Mouse (Mus musculus) testis, adult 2 months (tissue): ENCODE measurements around the gene Sgpp2.

Experiments used
- CTCF ChIP-seq: fragments of 200-500 bp; IDR thresholded peaks from 2 replicates; pipeline ENCODE4 v1.5.1; 2012; ENCODE audit warnings: low read depth, mild to moderate bottlenecking, inconsistent platforms, low read length, moderate library complexity; ENCODE audit not compliant: control insufficient read depth, insufficient read depth, insufficient replicate concordance
- POLR2A ChIP-seq: fragments of 200-500 bp; IDR thresholded peaks from 2 replicates; pipeline ENCODE4 v1.6.1; 2012; ENCODE audit warnings: low read depth, mild to moderate bottlenecking, inconsistent platforms, low read length, moderate library complexity; ENCODE audit not compliant: control insufficient read depth

DNA sequence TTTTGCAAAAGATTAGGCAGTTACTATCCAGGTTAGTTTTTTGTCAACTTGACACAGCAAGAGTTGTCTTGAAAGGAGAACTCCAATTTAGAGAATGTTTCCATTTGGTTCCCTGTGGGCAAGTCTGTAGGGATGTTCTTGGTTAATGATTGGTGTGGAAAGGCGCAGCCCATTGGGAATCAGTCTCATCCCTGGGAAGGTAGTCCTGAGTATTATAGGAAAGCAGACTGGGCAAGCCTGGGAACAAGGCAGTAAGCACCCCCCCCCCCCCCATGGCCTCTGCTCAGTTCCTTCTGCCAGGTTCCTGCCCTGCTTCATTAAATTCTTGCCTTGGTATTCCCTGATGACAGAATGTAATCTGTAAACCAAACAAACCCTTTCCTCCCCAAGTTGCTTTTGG, 19.7 kb downstream of the Sgpp2 start:
- TF ChIP-seq CTCF (no peak), POLR2A (no peak)
